Mouse (Mus musculus): ENCODE measurements at regions not wholly inside any gene's neighbourhood (a gene's known extent, or its start where the extent isn't known, plus 50 kb on each side); places are given as distances from the start of the nearest gene placed in this dataset.
"Not testable (repeated sequence)": the region's sequence is repeated elsewhere in the genome, so short reads cannot be mapped to it uniquely, and the experiment has no call there.

DNA sequence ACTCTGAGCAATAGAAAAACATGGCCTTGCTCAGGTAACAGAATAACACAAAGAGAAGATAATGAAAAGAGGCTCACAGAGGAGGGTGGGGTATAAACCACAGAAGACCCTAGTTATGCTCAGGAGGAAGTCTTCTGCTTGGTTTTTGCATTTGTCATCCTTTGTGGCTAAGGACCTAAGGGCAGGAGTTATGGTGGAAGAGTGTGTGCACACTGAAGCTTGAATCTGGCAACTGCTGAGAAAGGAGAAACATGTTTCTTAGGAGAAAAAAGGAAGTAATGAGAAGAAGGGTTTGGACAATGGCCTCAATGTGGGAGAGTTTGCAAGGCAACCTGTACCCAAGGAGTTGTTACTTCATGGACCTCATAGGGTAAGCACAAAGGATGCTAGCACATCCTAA, 106.8 kb upstream of the Nyap2 start:
- Histone ChIP-seq H3K36me3 (ENCODE audit: control insufficient read depth, insufficient read depth, low read length) (no peaks in the 10 kb centered on the region), H3K27me3 (ENCODE audit: control insufficient read depth, insufficient read depth, low read depth, low read length) (no peaks in the 10 kb centered on the region), H3K27ac (ENCODE audit: low read length) (no peak overlapping the region), H3K9ac (ENCODE audit: low read depth, low read length) (no peak overlapping the region), H3K9me3 (replicated peaks; ENCODE audit: control insufficient read depth, low read length, poor library complexity, severe bottlenecking) (no peaks in the 10 kb centered on the region), H3K4me3 (ENCODE audit: low read depth, low read length) (no peak overlapping the region), H3K4me1 (ENCODE audit: control insufficient read depth, insufficient read depth, low read length) (no peaks in the 10 kb centered on the region), H3K4me2 (ENCODE audit: low read length) (no peak overlapping the region)
- ATAC-seq, result no peak

- Histone ChIP-seq H3K4me2 (ENCODE audit: low read length) (no peak overlapping the region), H3K4me3 (ENCODE audit: low read depth, low read length) (no peak overlapping the region), H3K27me3 (ENCODE audit: control insufficient read depth, insufficient read depth, low read depth, low read length) (no peaks in the 10 kb centered on the region), H3K27ac (ENCODE audit: low read length) (no peak overlapping the region), H3K4me1 (ENCODE audit: control insufficient read depth, insufficient read depth, low read length) (no peaks in the 10 kb centered on the region), H3K9ac (ENCODE audit: low read depth, low read length) (no peak overlapping the region), H3K36me3 (ENCODE audit: control insufficient read depth, insufficient read depth, low read length) (no peaks in the 10 kb centered on the region), H3K9me3 (replicated peaks; ENCODE audit: control insufficient read depth, low read length, poor library complexity, severe bottlenecking) (no peaks in the 10 kb centered on the region)
- WGBS, result 83% methylated on average over 1 of the region's 1 CpGs
- no peak for ATAC-seq
Observed at GRCm38 (mm10) chr1:80969194-80969593, 107.6 kb upstream of the Nyap2 start.

- no peaks in the 10 kb centered on the region for H3K9me3 ChIP-seq (replicated peaks; ENCODE audit: control insufficient read depth, low read length, poor library complexity, severe bottlenecking)
- H3K4me2 ChIP-seq (ENCODE audit: low read length), result no peak overlapping the region
- 84% methylated on average over 2 of the region's 2 CpGs for WGBS
- no peaks in the 10 kb centered on the region for H3K4me1 ChIP-seq (ENCODE audit: control insufficient read depth, insufficient read depth, low read length)
- H3K27ac ChIP-seq (ENCODE audit: low read length), result no peak overlapping the region
- no peak for ATAC-seq
- no peak overlapping the region for H3K4me3 ChIP-seq (ENCODE audit: low read depth, low read length)
- H3K27me3 ChIP-seq (ENCODE audit: control insufficient read depth, insufficient read depth, low read depth, low read length), result no peaks in the 10 kb centered on the region
- no peaks in the 10 kb centered on the region for H3K36me3 ChIP-seq (ENCODE audit: control insufficient read depth, insufficient read depth, low read length)
- H3K9ac ChIP-seq (ENCODE audit: low read depth, low read length), result no peak overlapping the region
Observed at GRCm38 (mm10) chr1:80965792-80966191, 111.0 kb upstream of the Nyap2 start.

DNA sequence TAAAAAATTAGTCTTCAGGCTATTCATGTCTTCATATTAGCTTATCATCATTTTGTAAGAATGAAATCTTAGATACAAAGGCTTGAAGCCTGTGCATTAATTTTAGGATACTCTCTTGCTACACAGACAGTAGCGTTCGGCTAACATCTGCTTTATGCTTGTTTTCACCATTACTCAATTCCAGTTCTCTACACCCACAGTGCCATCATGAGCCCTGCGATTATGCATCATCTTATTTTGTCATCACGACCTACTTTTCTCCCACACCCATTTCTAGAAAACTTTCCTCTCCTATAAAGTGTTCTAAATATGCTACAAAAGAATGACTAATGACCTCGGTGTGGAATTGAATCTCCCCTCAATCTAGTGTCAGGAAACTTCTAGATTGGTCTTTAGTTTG, 112.4 kb upstream of the Nyap2 start:
- H3K36me3 ChIP-seq (ENCODE audit: control insufficient read depth, insufficient read depth, low read length), result no peaks in the 10 kb centered on the region
- H3K27ac ChIP-seq (ENCODE audit: low read length), result no peak overlapping the region
- no peak overlapping the region for H3K4me2 ChIP-seq (ENCODE audit: low read length)
- no peak for ATAC-seq
- no peaks in the 10 kb centered on the region for H3K9me3 ChIP-seq (replicated peaks; ENCODE audit: control insufficient read depth, low read length, poor library complexity, severe bottlenecking)
- 91% methylated on average over 5 of the region's 5 CpGs for WGBS
- no peak overlapping the region for H3K9ac ChIP-seq (ENCODE audit: low read depth, low read length)
- no peaks in the 10 kb centered on the region for H3K27me3 ChIP-seq (ENCODE audit: control insufficient read depth, insufficient read depth, low read depth, low read length)
- H3K4me1 ChIP-seq (ENCODE audit: control insufficient read depth, insufficient read depth, low read length), result no peaks in the 10 kb centered on the region
- no peak overlapping the region for H3K4me3 ChIP-seq (ENCODE audit: low read depth, low read length)

DNA sequence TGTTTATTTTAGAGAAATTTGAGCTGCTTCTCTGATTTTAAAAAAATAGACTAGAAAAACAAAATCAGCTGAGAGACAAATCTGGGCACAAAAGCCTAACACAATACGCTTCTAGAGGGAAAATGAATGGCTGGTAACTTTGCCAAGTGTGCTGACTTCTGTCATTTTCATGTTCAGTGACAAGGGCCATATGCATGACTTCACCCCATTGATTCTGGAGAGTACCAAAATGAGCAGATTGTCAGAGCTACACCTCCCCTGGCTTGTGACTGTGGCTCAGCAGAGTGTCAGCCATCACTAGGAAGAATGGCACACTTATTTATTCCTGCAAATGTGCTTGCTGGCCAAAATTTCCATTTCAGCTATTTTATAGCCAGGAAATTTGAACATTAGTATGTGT, 112.9 kb upstream of the Nyap2 start:
- Histone ChIP-seq H3K27me3 (ENCODE audit: control insufficient read depth, insufficient read depth, low read depth, low read length) (no peaks in the 10 kb centered on the region), H3K9me3 (replicated peaks; ENCODE audit: control insufficient read depth, low read length, poor library complexity, severe bottlenecking) (no peaks in the 10 kb centered on the region), H3K4me1 (ENCODE audit: control insufficient read depth, insufficient read depth, low read length) (no peaks in the 10 kb centered on the region), H3K9ac (ENCODE audit: low read depth, low read length) (no peak overlapping the region), H3K4me3 (ENCODE audit: low read depth, low read length) (no peak overlapping the region), H3K27ac (ENCODE audit: low read length) (no peak overlapping the region), H3K36me3 (ENCODE audit: control insufficient read depth, insufficient read depth, low read length) (no peaks in the 10 kb centered on the region), H3K4me2 (ENCODE audit: low read length) (no peak overlapping the region)
- ATAC-seq, result no peak
- WGBS, result 70% methylated on average over 1 of the region's 1 CpGs

- no peaks in the 10 kb centered on the region for H3K9me3 ChIP-seq (replicated peaks; ENCODE audit: control insufficient read depth, low read length, poor library complexity, severe bottlenecking)
- H3K4me3 ChIP-seq (ENCODE audit: low read depth, low read length), result no peak overlapping the region
- H3K9ac ChIP-seq (ENCODE audit: low read depth, low read length), result no peak overlapping the region
- 90% methylated on average over 4 of the region's 4 CpGs for WGBS
- H3K27me3 ChIP-seq (ENCODE audit: control insufficient read depth, insufficient read depth, low read depth, low read length), result no peaks in the 10 kb centered on the region
- no peaks in the 10 kb centered on the region for H3K36me3 ChIP-seq (ENCODE audit: control insufficient read depth, insufficient read depth, low read length)
- H3K4me1 ChIP-seq (ENCODE audit: control insufficient read depth, insufficient read depth, low read length), result no peaks in the 10 kb centered on the region
- no peak overlapping the region for H3K4me2 ChIP-seq (ENCODE audit: low read length)
- ATAC-seq, result no peak
- H3K27ac ChIP-seq (ENCODE audit: low read length), result no peak overlapping the region
Observed at GRCm38 (mm10) chr1:80950406-80950805, 126.3 kb upstream of the Nyap2 start.

DNA sequence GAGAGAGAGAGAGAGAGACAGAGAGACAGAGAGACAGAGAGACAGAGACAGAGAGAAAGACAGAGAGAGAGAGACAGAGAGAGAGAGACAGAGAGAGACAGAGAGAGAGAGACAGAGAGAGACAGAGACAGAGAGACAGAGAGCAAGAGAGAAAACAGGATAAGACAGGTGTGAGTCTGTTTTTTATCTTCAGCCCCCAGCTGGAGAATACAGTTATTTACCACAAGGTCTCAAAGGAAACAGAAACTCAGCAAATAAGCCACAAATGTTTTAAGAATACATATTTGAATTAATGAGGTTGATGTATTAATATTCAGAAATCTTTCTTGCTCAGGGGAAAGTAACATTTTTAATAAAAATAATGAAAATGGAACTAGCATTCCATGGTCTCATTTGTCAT, 130.7 kb upstream of the Nyap2 start:
- not testable (repeated sequence) for H3K27ac ChIP-seq (ENCODE audit: low read length); ATAC-seq; H3K27me3 ChIP-seq (ENCODE audit: control insufficient read depth, insufficient read depth, low read depth, low read length); H3K36me3 ChIP-seq (ENCODE audit: control insufficient read depth, insufficient read depth, low read length); H3K4me1 ChIP-seq (ENCODE audit: control insufficient read depth, insufficient read depth, low read length); H3K4me3 ChIP-seq (ENCODE audit: low read depth, low read length); H3K9ac ChIP-seq (ENCODE audit: low read depth, low read length); H3K4me2 ChIP-seq (ENCODE audit: low read length); H3K9me3 ChIP-seq (replicated peaks; ENCODE audit: control insufficient read depth, low read length, poor library complexity, severe bottlenecking)

DNA sequence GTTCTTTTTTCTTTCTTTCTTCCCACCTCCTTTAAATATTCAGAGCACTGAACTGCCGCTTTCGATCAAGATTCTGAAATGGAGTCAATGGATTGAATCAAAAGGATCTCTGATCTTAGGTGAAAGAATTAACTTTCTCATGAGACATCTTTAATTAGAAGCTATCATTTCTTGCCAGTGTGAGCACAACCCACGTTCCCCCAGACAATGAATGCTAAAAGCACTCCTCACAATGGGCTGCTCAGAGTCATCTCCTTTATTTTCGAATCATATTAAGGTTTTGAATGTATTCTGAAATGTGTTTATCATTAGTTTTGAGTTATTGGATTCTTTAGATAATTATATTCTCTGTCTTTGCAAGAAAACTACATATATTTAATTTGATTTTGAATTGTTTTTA, 137.4 kb upstream of the Nyap2 start:
- Histone ChIP-seq H3K27ac (ENCODE audit: low read length) (no peak overlapping the region), H3K27me3 (ENCODE audit: control insufficient read depth, insufficient read depth, low read depth, low read length) (no peaks in the 10 kb centered on the region), H3K4me2 (ENCODE audit: low read length) (no peak overlapping the region), H3K9ac (ENCODE audit: low read depth, low read length) (no peak overlapping the region), H3K4me1 (ENCODE audit: control insufficient read depth, insufficient read depth, low read length) (no peaks in the 10 kb centered on the region), H3K4me3 (ENCODE audit: low read depth, low read length) (no peak overlapping the region), H3K36me3 (ENCODE audit: control insufficient read depth, insufficient read depth, low read length) (no peaks in the 10 kb centered on the region), H3K9me3 (replicated peaks; ENCODE audit: control insufficient read depth, low read length, poor library complexity, severe bottlenecking) (no peaks in the 10 kb centered on the region)
- ATAC-seq, result no peak
- 40% methylated on average over 4 of the region's 4 CpGs for WGBS

GRCm38 (mm10) chr1:80899281-80899680, 141.0 kb upstream of the Dock10 start:
- Histone ChIP-seq H3K4me2 (ENCODE audit: low read length) (no peak overlapping the region), H3K4me1 (ENCODE audit: control insufficient read depth, insufficient read depth, low read length) (no peaks in the 10 kb centered on the region), H3K9ac (ENCODE audit: low read depth, low read length) (no peak overlapping the region), H3K36me3 (ENCODE audit: control insufficient read depth, insufficient read depth, low read length) (no peaks in the 10 kb centered on the region), H3K9me3 (replicated peaks; ENCODE audit: control insufficient read depth, low read length, poor library complexity, severe bottlenecking) (no peaks in the 10 kb centered on the region), H3K27me3 (ENCODE audit: control insufficient read depth, insufficient read depth, low read depth, low read length) (no peaks in the 10 kb centered on the region), H3K27ac (ENCODE audit: low read length) (no peak overlapping the region), H3K4me3 (ENCODE audit: low read depth, low read length) (no peak overlapping the region)
- no peak for ATAC-seq
- 67% methylated on average over 4 of the region's 4 CpGs for WGBS
